Mouse (Mus musculus) E14TG2a.4 (cell line): ENCODE measurements around the gene Sec23a.

Experiments used
- H3K27me3 ChIP-seq: 2 replicates; pipeline ENCODE4 v1.6.1; 2014; ENCODE audit warnings: low read length, control low read depth; ENCODE audit not compliant: insufficient read depth
- H3K36me3 ChIP-seq: 2 replicates; pipeline ENCODE4 v1.6.1; 2014; ENCODE audit warnings: low read length, control low read depth; ENCODE audit not compliant: insufficient read depth
- H3K4me1 ChIP-seq: replicated peaks from 2 replicates; pipeline ENCODE4 v1.6.1; 2014; ENCODE audit warnings: low read depth, low read length, control low read depth
- H3K4me3 ChIP-seq: replicated peaks from 2 replicates; pipeline ENCODE4 v1.5.1; 2014; ENCODE audit warnings: mild to moderate bottlenecking, low read length
- H3K9me3 ChIP-seq: 2 replicates; pipeline ENCODE4 v1.6.1; 2014; ENCODE audit warnings: low read length, control low read depth
- CTCF ChIP-seq: conservative IDR thresholded peaks from 2 replicates; pipeline ENCODE4 v1.5.1; 2014; ENCODE audit warnings: low read length
- NANOG ChIP-seq: IDR thresholded peaks from 2 replicates; pipeline ENCODE4 v1.6.1; 2014; ENCODE audit warnings: borderline replicate concordance, low read length, mixed read lengths
- POU5F1 ChIP-seq: IDR thresholded peaks from 2 replicates; pipeline ENCODE4 v1.6.1; 2014; ENCODE audit warnings: low read length, borderline replicate concordance

Sec23a gene

GRCm38 (mm10) chr12:58956162-58956561 lies 55.7 kb downstream of the Sec23a start:
- Histone ChIP-seq H3K9me3 (no peaks in the 10 kb centered on the region), H3K36me3 (peaks cover 7% of the 10 kb centered on the region; the same call in 1 of the 2 replicates), H3K27me3 (no peaks in the 10 kb centered on the region), H3K4me1 (no peaks in the 10 kb centered on the region), H3K4me3 (no peak overlapping the region)
- no peak for TF ChIP-seq NANOG
- TF ChIP-seq POU5F1: no peak
- no peak for TF ChIP-seq CTCF

- TF ChIP-seq POU5F1: no peak
- TF ChIP-seq NANOG: no peak
- TF ChIP-seq CTCF: no peak
Observed at GRCm38 (mm10) chr12:58947879-58948278, 63.9 kb downstream of the Sec23a start.

GRCm38 (mm10) chr12:58947231-58947630 lies 64.6 kb downstream of the Sec23a start:
- Histone ChIP-seq H3K9me3 (peaks cover 21% of the 10 kb centered on the region), H3K4me1 (no peaks in the 10 kb centered on the region), H3K4me3 (no peak overlapping the region), H3K27me3 (no peaks in the 10 kb centered on the region), H3K36me3 (no peaks in the 10 kb centered on the region)
- no peak for TF ChIP-seq POU5F1
- no peak for TF ChIP-seq NANOG
- peak; percentile 98 for TF ChIP-seq CTCF

More at GRCm38 (mm10) chr12:58947879-58948278, 63.9 kb downstream of the Sec23a start:
- peaks cover 14% of the 10 kb centered on the region for H3K9me3 ChIP-seq
- no peaks in the 10 kb centered on the region for H3K36me3 ChIP-seq
- no peaks in the 10 kb centered on the region for H3K27me3 ChIP-seq
- H3K4me3 ChIP-seq: no peak overlapping the region
- H3K4me1 ChIP-seq: no peaks in the 10 kb centered on the region

- H3K4me3 ChIP-seq: no peak overlapping the region
- H3K9me3 ChIP-seq: peaks cover 25% of the 10 kb centered on the region
- TF ChIP-seq NANOG: no peak
- TF ChIP-seq POU5F1: no peak
- TF ChIP-seq CTCF: no peak
- no peaks in the 10 kb centered on the region for H3K4me1 ChIP-seq
- no peaks in the 10 kb centered on the region for H3K36me3 ChIP-seq
- H3K27me3 ChIP-seq: no peaks in the 10 kb centered on the region
Observed at GRCm38 (mm10) chr12:58942544-58942943, 69.3 kb downstream of the Sec23a start.

GRCm38 (mm10) chr12:58934580-58934979 lies 77.2 kb downstream of the Sec23a start:
- no peaks in the 10 kb centered on the region for H3K36me3 ChIP-seq
- no peaks in the 10 kb centered on the region for H3K9me3 ChIP-seq
- H3K27me3 ChIP-seq: no peaks in the 10 kb centered on the region
- no peak overlapping the region for H3K4me3 ChIP-seq
- H3K4me1 ChIP-seq: no peaks in the 10 kb centered on the region
- no peak for TF ChIP-seq CTCF
- TF ChIP-seq POU5F1: no peak
- TF ChIP-seq NANOG: no peak

- no peak for TF ChIP-seq CTCF
- TF ChIP-seq POU5F1: peak; percentile 82
- no peak for TF ChIP-seq NANOG
- Histone ChIP-seq H3K9me3 (no peaks in the 10 kb centered on the region), H3K4me3 (no peak overlapping the region)
Observed at GRCm38 (mm10) chr12:58924996-58925395, 86.8 kb downstream of the Sec23a start.

GRCm38 (mm10) chr12:58924025-58924424 lies 87.8 kb downstream of the Sec23a start:
- Histone ChIP-seq H3K27me3 (no peaks in the 10 kb centered on the region), H3K4me3 (no peak overlapping the region), H3K9me3 (no peaks in the 10 kb centered on the region), H3K36me3 (no peaks in the 10 kb centered on the region), H3K4me1 (no peaks in the 10 kb centered on the region)
- no peak for TF ChIP-seq NANOG
- TF ChIP-seq CTCF: peak; percentile 85

More at GRCm38 (mm10) chr12:58924996-58925395, 86.8 kb downstream of the Sec23a start:
- Histone ChIP-seq H3K27me3 (no peaks in the 10 kb centered on the region), H3K36me3 (no peaks in the 10 kb centered on the region), H3K4me1 (no peaks in the 10 kb centered on the region)

GRCm38 (mm10) chr12:58920775-58921174 lies 91.0 kb downstream of the Sec23a start:
- Histone ChIP-seq H3K4me3 (no peak overlapping the region), H3K4me1 (no peaks in the 10 kb centered on the region), H3K36me3 (no peaks in the 10 kb centered on the region), H3K9me3 (no peaks in the 10 kb centered on the region), H3K27me3 (no peaks in the 10 kb centered on the region)
- no peak for TF ChIP-seq NANOG
- no peak for TF ChIP-seq CTCF
- no peak for TF ChIP-seq POU5F1

- Histone ChIP-seq H3K4me3 (no peak overlapping the region), H3K27me3 (no peaks in the 10 kb centered on the region), H3K9me3 (no peaks in the 10 kb centered on the region), H3K4me1 (no peaks in the 10 kb centered on the region), H3K36me3 (no peaks in the 10 kb centered on the region)
- TF ChIP-seq POU5F1 (no peak), NANOG (no peak), CTCF (peak; percentile 47)
Observed at GRCm38 (mm10) chr12:58919516-58919915, 92.3 kb downstream of the Sec23a start.
